Mouse (Mus musculus) forebrain, postnatal 0 days (tissue): Measurements from ENCODE around the gene Gm10053. TPM values are rescaled to one million over a fixed set of nuclear protein-coding genes. Genes with fewer than 3 reads are reported as not detected.

ENCODE experiments used
- ATAC-seq: fragments of 200-750 bp; cut with Nextera tagmentation; 2 replicates; pipeline ENCODE4 v1.8.0; 2017; ENCODE audit warnings: mild to moderate bottlenecking, moderate library complexity
- DNase-seq: peaks from one replicate; pipeline ENCODE4 v3.0.0-alpha.2; 2015
- H3K27ac ChIP-seq: fragments of 300-500 bp; sonication (generic); 2 replicates; pipeline ENCODE4 v1.5.1; 2014; ENCODE audit warnings: low read depth, mild to moderate bottlenecking, antibody characterized with exemption, low read length, moderate library complexity, mixed read lengths
- H3K27me3 ChIP-seq: fragments of 300-500 bp; sonication (generic); 2 replicates; pipeline ENCODE4 v1.6.1; 2014; ENCODE audit warnings: mild to moderate bottlenecking, low read length, mixed read lengths; ENCODE audit not compliant: insufficient read depth
- H3K36me3 ChIP-seq: fragments of 300-500 bp; sonication (generic); 2 replicates; pipeline ENCODE4 v1.6.1; 2014; ENCODE audit warnings: mild to moderate bottlenecking, moderate library complexity; ENCODE audit not compliant: insufficient read depth
- H3K4me1 ChIP-seq: fragments of 300-500 bp; sonication (generic); 2 replicates; pipeline ENCODE4 v1.6.1; 2014; ENCODE audit warnings: antibody characterized with exemption; ENCODE audit not compliant: insufficient read depth
- H3K4me2 ChIP-seq: fragments of 300-500 bp; sonication (generic); 2 replicates; pipeline ENCODE4 v1.6.1; 2014; ENCODE audit warnings: low read depth, mild to moderate bottlenecking, moderate library complexity
- H3K4me3 ChIP-seq: fragments of 300-500 bp; sonication (generic); 2 replicates; pipeline ENCODE4 v1.5.1; 2014; ENCODE audit warnings: low read depth, low read length, mixed read lengths
- H3K9ac ChIP-seq: fragments of 300-500 bp; sonication (generic); 2 replicates; pipeline ENCODE4 v1.6.1; 2014; ENCODE audit warnings: mild to moderate bottlenecking
- H3K9me3 ChIP-seq: fragments of 300-500 bp; sonication (generic); 2 replicates; pipeline ENCODE4 v1.6.1; 2016; ENCODE audit warnings: low read length
- CTCF ChIP-seq: sonication (generic); IDR thresholded peaks from 2 replicates; pipeline ENCODE4 v1.5.1; 2016; ENCODE audit warnings: antibody characterized with exemption, control low read depth, low read depth
- WGBS: fragments of 180-500 bp; shearing (Covaris S2); extraction: QIAGEN DNeasy Blood & Tissue Kit; methylation state at CpG from one replicate; pipeline ENCODE4 v1.1.7; 2014; 5-methylcytosine and 5-hydroxymethylcytosine counted together
- polyA plus RNA-seq: library from polyadenylated mRNA; unstranded; fragments of >200 nt; fragmentation: Nextera tagmentation; extraction: Ambion mirVana; gene quantifications from 2 replicates; pipeline ENCODE4 v1.2.1, GENCODE M21; 2015
- total RNA-seq: library from RNA; depleted of rRNA; stranded (reverse); fragments of >200 nt; gene quantifications from 2 replicates; pipeline ENCODE4 v1.2.3, GENCODE M21; 2014

Gene Gm10053
- total and polyA plus RNA-seq, 2 experiments from 2014 or later: 65.9 to 285 TPM

DNA sequence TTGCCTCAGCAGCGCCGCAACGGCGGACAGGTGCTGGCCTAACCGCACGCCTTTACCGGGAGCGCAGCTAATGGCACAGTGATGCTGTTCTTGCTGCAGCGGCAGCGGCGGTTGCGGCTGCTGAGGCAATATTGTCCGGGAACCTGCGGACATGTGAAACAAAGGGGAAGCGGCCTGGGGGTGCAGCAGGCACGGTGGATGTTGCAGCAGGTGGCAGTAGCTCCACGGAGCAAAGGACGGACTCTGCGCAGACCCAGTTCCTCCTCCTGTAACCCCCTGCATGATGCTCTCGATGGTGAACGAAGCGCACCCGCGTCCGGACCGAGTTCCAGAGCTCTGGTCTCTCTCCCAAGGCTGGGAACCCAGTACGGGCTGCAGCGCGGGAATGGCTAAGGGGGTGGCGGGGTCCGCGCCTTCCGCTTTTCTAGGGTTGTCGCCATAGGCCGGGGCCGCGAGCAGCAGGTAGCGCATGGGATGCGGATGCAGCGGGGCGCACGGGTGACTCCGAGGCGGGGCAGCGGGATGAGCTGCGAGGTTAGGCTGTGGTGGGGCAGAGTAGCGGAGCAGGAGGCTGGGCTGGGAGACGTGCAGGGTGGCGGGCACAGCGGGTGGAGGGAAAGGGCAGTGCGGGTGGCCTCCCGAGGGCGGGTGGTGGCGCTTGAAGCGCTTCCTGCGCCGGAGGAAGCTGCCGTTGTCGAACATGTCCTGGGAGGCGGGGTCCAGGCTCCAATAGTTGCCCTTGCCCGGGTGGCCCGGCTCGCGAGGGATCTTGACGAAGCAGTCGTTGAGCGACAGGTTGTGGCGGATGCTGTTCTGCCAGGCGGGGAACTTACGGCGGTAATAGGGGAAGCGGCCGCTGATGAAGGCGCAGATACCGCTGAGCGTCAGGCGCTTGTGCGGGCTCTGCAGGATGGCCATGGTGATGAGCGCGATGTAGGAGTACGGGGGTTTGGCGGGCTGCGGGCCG, 24.4 kb downstream of the Gm10053 start:
- peak overlapping the region; percentile 32 for H3K4me3 ChIP-seq
- WGBS: 2% methylated on average over 77 of the region's 84 CpGs
- TF ChIP-seq CTCF: no peak
- H3K27ac ChIP-seq: no peak overlapping the region
- H3K9ac ChIP-seq: no peak overlapping the region
- peaks cover 49% of the 10 kb centered on the region for H3K27me3 ChIP-seq
- H3K4me2 ChIP-seq: peak overlapping the region; percentile 58
- no peaks in the 10 kb centered on the region for H3K9me3 ChIP-seq
- no peaks in the 10 kb centered on the region for H3K36me3 ChIP-seq
- ATAC-seq (peak; percentile 58), DNase-seq (peak; percentile 35)
- 0 out of 2 replicates have a peak, but pooled peaks cover 3% of the 10 kb centered on the region for H3K4me1 ChIP-seq

GRCm38 (mm10) chr19:24900581-24901220, 25.2 kb downstream of the Gm10053 start, which contains the start of gene Foxd4:
Foxd4 (minus strand) TSS chr19:24901197.
- Histone ChIP-seq H3K9ac (no peak within 1 kb of the TSS), H3K4me1 (0 out of 2 replicates have a peak, but pooled peaks cover 3% of the 10 kb centered on the region), H3K27ac (no peak within 1 kb of the TSS), H3K9me3 (no peaks in the 10 kb centered on the region), H3K27me3 (peaks cover 49% of the 10 kb centered on the region), H3K4me3 (peak within 1 kb of the TSS; percentile 32), H3K36me3 (no peaks in the 10 kb centered on the region), H3K4me2 (peak within 1 kb of the TSS; percentile 58)
- no peak for TF ChIP-seq CTCF
- DNase-seq (no peak), ATAC-seq (0 out of 2 replicates have a peak, but pooled peaks have one; percentile 4)
- under 1% methylated on average over 27 of the region's 27 CpGs for WGBS

DNA sequence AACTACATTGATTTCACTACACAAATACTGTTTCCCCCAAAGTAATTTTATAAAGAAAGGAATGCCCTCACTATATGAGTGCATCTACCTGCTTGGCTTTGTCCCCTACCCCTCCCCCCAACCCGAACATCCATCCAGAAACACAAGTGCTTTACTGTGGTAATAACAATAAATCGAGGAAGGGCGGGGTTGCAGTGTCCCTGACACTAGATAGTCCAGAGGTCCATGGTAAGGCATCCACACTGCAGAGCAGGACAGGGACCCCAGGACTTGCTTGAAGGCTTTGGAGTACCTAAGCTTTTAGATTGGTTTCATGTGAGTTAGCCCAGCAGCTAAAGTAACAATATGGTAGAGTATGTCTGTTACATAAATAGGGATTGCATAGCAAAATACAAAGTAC, 26.2 kb downstream of the Gm10053 start:
- Histone ChIP-seq H3K4me2 (no peak overlapping the region), H3K27me3 (peaks cover 45% of the 10 kb centered on the region), H3K9me3 (no peaks in the 10 kb centered on the region), H3K27ac (no peak overlapping the region), H3K9ac (no peak overlapping the region), H3K4me3 (no peak overlapping the region), H3K36me3 (no peaks in the 10 kb centered on the region), H3K4me1 (0 out of 2 replicates have a peak, but pooled peaks cover 3% of the 10 kb centered on the region)
- ATAC-seq (no peak), DNase-seq (no peak)
- no peak for TF ChIP-seq CTCF
- 6% methylated on average over 3 of the region's 3 CpGs for WGBS

GRCm38 (mm10) chr19:24902256-24902655, 26.8 kb downstream of the Gm10053 start:
- no peak for TF ChIP-seq CTCF
- Histone ChIP-seq H3K9me3 (no peaks in the 10 kb centered on the region), H3K36me3 (no peaks in the 10 kb centered on the region), H3K4me3 (no peak overlapping the region), H3K4me2 (no peak overlapping the region), H3K9ac (no peak overlapping the region), H3K27me3 (peaks cover 40% of the 10 kb centered on the region), H3K4me1 (0 out of 2 replicates have a peak, but pooled peaks cover 2% of the 10 kb centered on the region), H3K27ac (no peak overlapping the region)
- no peak for ATAC-seq
- WGBS: 10% methylated on average over 2 of the region's 2 CpGs
- no peak for DNase-seq

DNA sequence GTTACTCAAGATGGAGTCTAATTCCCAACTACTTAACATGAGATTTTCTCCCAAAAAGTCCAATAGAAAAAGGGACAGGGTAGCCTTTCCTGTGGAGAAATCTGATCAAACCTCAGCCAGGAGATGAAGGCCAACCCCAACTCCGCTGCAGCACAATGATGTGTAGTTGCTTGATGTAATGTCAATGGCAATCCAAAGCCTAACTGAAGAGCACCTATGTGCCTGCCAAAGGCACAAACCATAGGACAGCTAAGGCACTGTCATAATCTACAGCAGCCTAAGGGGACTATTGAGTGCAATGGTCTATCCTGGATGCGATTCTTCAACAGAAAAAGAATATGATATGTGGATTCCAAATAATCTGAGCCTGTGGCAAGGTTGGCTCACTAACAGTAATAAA, 27.3 kb downstream of the Gm10053 start:
- H3K4me3 ChIP-seq: no peak overlapping the region
- WGBS: 47% methylated on average over 2 of the region's 2 CpGs
- H3K4me1 ChIP-seq: no peaks in the 10 kb centered on the region
- no peak overlapping the region for H3K4me2 ChIP-seq
- DNase-seq: no peak
- H3K9ac ChIP-seq: no peak overlapping the region
- TF ChIP-seq CTCF: no peak
- ATAC-seq: no peak
- H3K9me3 ChIP-seq: no peaks in the 10 kb centered on the region
- H3K27ac ChIP-seq: no peak overlapping the region
- H3K36me3 ChIP-seq: no peaks in the 10 kb centered on the region
- peaks cover 34% of the 10 kb centered on the region for H3K27me3 ChIP-seq

- DNase-seq (no peak), ATAC-seq (no peak)
- 87% methylated on average over 3 of the region's 6 CpGs for WGBS
- H3K27ac ChIP-seq: no peak overlapping the region
- TF ChIP-seq CTCF: no peak
- H3K4me3 ChIP-seq: no peak overlapping the region
- no peaks in the 10 kb centered on the region for H3K36me3 ChIP-seq
- H3K27me3 ChIP-seq: peaks cover 10% of the 10 kb centered on the region
- no peaks in the 10 kb centered on the region for H3K4me1 ChIP-seq
- no peaks in the 10 kb centered on the region for H3K9me3 ChIP-seq
- H3K4me2 ChIP-seq: no peak overlapping the region
- H3K9ac ChIP-seq: no peak overlapping the region
Observed at GRCm38 (mm10) chr19:24907655-24908054, 32.2 kb downstream of the Gm10053 start.
